Mouse (Mus musculus): ENCODE results near the gene Scoc.

DNA sequence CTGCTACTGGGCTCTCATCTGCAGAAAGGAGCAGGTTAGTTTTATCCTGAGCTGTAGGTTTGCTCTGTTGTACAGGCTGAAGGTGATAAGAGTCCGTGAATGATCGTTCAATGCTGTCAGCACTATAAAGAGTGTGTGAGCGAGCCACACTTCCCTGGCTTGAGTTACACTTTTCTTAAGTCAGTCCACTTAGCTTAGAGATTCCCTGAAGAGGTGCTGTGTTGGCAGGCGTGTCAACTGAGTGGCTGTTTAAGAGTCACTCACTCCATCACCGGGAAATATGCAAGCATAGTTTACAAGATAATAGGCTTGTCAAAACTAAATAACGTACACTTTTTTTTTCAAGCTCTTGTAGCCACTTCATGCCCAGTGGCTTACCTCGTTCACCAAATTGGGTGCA is 31.2 kb downstream of the Scoc start:
- TF ChIP-seq POLR2A (IDR thresholded peaks at IDR 0.05; ENCODE audit: low read depth, low read length) (no peak), CTCF (conservative IDR thresholded peaks at IDR 0.05; ENCODE audit: insufficient read depth, insufficient read length, low read depth, low read length) (no peak)
